Mouse (Mus musculus) limb, embryonic 11.5 days (tissue): ENCODE data around the gene Hs3st1. TPM values are rescaled to one million over a fixed set of nuclear protein-coding genes. Genes with fewer than 3 reads are reported as not detected.

Experiments
- ATAC-seq: fragments of 200-750 bp; cut with Nextera tagmentation; 2 replicates; pipeline ENCODE4 v1.8.0; 2017; ENCODE audit warnings: low read depth; ENCODE audit not compliant: insufficient number of reproducible peaks, low FRiP score, low TSS enrichment
- DNase-seq: peaks from one replicate; pipeline ENCODE4 v3.0.0-alpha.2; 2015; ENCODE audit warnings: low spot score
- H3K27ac ChIP-seq: fragments of 300-500 bp; sonication (generic); replicated peaks from 2 replicates; pipeline ENCODE4 v1.5.1; 2014; ENCODE audit warnings: low read depth, mild to moderate bottlenecking, low read length
- H3K27me3 ChIP-seq: fragments of 300-500 bp; sonication (generic); 2 replicates; pipeline ENCODE4 v1.6.1; 2014; ENCODE audit warnings: mild to moderate bottlenecking, low read length, mixed read lengths; ENCODE audit not compliant: control insufficient read depth, insufficient read depth
- H3K36me3 ChIP-seq: fragments of 300-500 bp; sonication (generic); 2 replicates; pipeline ENCODE4 v1.6.1; 2014; ENCODE audit warnings: mild to moderate bottlenecking, low read length, moderate library complexity, mixed read lengths; ENCODE audit not compliant: control insufficient read depth, insufficient read depth
- H3K4me1 ChIP-seq: fragments of 300-500 bp; sonication (generic); 2 replicates; pipeline ENCODE4 v1.6.1; 2014; ENCODE audit warnings: low read length, mixed read lengths; ENCODE audit not compliant: control insufficient read depth, insufficient read depth
- H3K4me2 ChIP-seq: fragments of 300-500 bp; sonication (generic); 2 replicates; pipeline ENCODE4 v1.6.1; 2014; ENCODE audit warnings: low read depth, mild to moderate bottlenecking, moderate library complexity; ENCODE audit not compliant: severe bottlenecking
- H3K4me3 ChIP-seq: fragments of 300-500 bp; sonication (generic); 2 replicates; pipeline ENCODE4 v1.5.1; 2014; ENCODE audit warnings: low read depth, low read length
- H3K9ac ChIP-seq: fragments of 300-500 bp; sonication (generic); 2 replicates; pipeline ENCODE4 v1.6.1; 2014; ENCODE audit warnings: mild to moderate bottlenecking, low read length
- H3K9me3 ChIP-seq: fragments of 300-500 bp; sonication (generic); 2 replicates; pipeline ENCODE4 v1.6.1; 2016; ENCODE audit warnings: low read length; ENCODE audit not compliant: control insufficient read depth
- WGBS: fragments of 180-500 bp; shearing (Covaris S2); extraction: QIAGEN DNeasy Blood & Tissue Kit; methylation state at CpG from one replicate; pipeline ENCODE4 v1.1.7; 2014; 5-methylcytosine and 5-hydroxymethylcytosine counted together
- polyA plus RNA-seq: library from polyadenylated mRNA; unstranded; fragments of >200 nt; fragmentation: Nextera tagmentation; extraction: Ambion mirVana; gene quantifications from 2 replicates; pipeline ENCODE4 v1.2.1, GENCODE M21; 2014

Gene Hs3st1
- polyA plus RNA-seq, 1 experiment from 2014 or later, result 4.9 TPM

DNA sequence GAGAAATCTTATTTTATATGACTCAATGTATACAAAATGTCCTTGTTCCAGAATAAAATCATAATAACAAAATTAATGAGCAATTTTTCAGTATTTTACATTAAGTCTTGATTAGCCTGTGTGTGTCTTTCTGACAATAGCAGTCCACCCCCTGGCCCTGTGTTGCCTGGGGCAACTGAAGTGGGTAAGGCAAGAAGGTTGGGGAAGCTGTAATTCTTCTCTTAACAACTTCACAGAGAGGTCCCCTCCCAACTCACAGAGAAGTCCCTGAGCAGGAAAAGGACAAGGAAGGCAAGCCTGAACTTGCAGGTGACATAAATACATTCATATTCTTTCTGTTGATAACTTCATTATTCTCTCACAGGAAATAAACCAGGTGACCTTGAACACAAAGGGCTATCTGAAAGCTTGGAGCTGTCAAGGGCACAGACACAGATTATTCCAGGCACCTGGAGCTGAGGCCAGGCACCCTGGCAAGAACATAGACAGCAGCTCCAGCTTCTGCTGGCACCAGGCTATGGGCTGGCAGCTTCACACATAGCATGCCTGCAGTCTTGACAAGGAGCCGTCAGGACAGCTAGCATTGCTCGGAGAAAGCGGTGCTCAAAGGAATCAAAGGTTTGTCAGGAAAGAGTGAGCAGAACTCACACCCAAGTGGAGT is 134.9 kb downstream of the Hs3st1 start:
- ATAC-seq, result no peak
- 91% methylated on average over 3 of the region's 3 CpGs for WGBS
- H3K27me3 ChIP-seq, result no peaks in the 10 kb centered on the region

DNA sequence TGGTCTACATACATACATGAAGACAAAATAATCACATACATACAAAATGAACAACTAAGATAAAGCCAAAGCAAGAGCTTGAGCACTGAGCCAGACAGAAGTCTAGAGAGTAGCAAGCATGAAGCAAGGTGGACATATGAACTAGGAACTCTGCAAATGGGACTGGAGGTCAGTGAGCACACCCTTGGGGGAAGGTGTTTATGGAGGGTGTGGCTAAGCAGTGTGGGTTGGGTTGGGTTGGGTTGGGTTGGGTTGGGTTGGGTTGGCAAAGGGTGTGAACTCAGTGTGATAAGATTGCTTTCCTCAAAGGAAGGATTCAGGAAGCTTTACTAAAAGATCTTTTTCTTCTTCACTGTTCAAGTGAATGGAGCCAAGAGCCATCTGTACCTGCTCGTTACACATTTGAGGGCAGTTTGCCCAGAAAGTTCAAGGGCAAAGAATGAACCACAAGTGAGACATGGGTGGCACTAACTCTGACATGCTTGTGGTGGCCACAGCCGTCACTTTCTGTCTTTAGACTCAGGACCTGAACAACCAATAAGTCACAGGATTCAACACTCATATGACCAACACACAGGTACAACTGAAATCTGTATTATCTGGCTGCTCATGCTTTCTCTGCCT is 137.8 kb downstream of the Hs3st1 start:
- ATAC-seq (no peak), DNase-seq (no peak)
- H3K36me3 ChIP-seq, result no peaks in the 10 kb centered on the region
- no peak overlapping the region for H3K4me3 ChIP-seq
- H3K4me2 ChIP-seq, result no peak overlapping the region
- H3K9ac ChIP-seq, result no peak overlapping the region
- 85% methylated on average over 2 of the region's 2 CpGs for WGBS
- H3K4me1 ChIP-seq, result 0 out of 2 replicates have a peak, but pooled peaks cover 3% of the 10 kb centered on the region
- no peaks in the 10 kb centered on the region for H3K27me3 ChIP-seq
- H3K27ac ChIP-seq, result no peak overlapping the region
- H3K9me3 ChIP-seq, result no peaks in the 10 kb centered on the region

More for the DNA sequence above, 134.9 kb downstream of the Hs3st1 start:
- no peak for DNase-seq
- no peak overlapping the region for H3K4me3 ChIP-seq
- no peaks in the 10 kb centered on the region for H3K9me3 ChIP-seq
- H3K36me3 ChIP-seq, result no peaks in the 10 kb centered on the region
- no peak overlapping the region for H3K27ac ChIP-seq
- H3K9ac ChIP-seq, result no peak overlapping the region
- peaks cover 7% of the 10 kb centered on the region; the same call in 1 of the 2 replicates for H3K4me1 ChIP-seq
- no peak overlapping the region for H3K4me2 ChIP-seq

DNA sequence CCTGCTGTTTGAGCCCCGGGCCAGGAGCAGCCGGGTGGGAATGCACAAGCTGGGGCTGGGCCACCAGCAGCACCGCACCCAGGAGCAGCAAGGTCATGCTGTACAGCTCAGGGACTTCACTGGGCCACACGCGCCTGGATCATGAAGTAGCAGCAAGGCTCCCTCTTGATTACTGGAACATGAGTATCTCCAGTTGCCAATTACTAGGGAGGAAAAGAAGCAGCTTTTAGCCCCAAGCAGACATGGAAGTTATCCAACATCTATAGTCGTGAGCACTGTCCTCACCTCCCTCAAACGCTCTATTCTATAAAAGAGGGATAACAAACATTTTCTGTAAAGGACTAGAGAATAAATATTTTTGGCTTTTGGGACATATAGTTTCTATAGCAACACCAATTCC is 140.1 kb downstream of the Hs3st1 start:
- DNase-seq (no peak), ATAC-seq (no peak)
- H3K27ac ChIP-seq, result no peak overlapping the region
- no peaks in the 10 kb centered on the region for H3K36me3 ChIP-seq
- H3K27me3 ChIP-seq, result no peaks in the 10 kb centered on the region
- H3K4me1 ChIP-seq, result no peaks in the 10 kb centered on the region
- H3K4me3 ChIP-seq, result no peak overlapping the region
- WGBS, result 91% methylated on average over 7 of the region's 7 CpGs
- no peak overlapping the region for H3K9ac ChIP-seq
- H3K4me2 ChIP-seq, result no peak overlapping the region
- no peaks in the 10 kb centered on the region for H3K9me3 ChIP-seq

DNA sequence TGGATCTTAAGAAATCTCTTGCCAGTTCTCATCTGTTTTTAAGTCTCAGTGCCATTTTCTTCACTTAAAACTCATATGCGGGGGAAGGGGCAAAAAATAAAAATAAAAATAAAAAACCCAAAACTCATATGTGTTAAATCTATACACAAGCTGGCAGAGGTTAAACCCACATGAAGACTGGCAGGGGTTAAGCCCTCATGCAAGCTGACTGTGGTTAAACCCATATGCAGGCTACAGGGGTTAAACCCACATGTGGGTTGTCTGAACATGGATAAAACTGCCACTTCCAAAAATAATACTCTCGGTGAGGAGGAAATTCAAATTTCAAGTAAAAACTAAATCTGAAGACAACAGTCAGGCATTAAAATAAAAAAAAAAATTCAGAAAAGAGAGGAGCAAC is 141.7 kb downstream of the Hs3st1 start:
- Histone ChIP-seq H3K4me2 (no peak overlapping the region), H3K4me1 (no peaks in the 10 kb centered on the region), H3K9ac (no peak overlapping the region), H3K9me3 (no peaks in the 10 kb centered on the region), H3K27ac (no peak overlapping the region), H3K27me3 (no peaks in the 10 kb centered on the region), H3K4me3 (no peak overlapping the region), H3K36me3 (no peaks in the 10 kb centered on the region)
- ATAC-seq, result no peak
- no peak for DNase-seq
- WGBS, result 87% methylated on average over 2 of the region's 2 CpGs

DNA sequence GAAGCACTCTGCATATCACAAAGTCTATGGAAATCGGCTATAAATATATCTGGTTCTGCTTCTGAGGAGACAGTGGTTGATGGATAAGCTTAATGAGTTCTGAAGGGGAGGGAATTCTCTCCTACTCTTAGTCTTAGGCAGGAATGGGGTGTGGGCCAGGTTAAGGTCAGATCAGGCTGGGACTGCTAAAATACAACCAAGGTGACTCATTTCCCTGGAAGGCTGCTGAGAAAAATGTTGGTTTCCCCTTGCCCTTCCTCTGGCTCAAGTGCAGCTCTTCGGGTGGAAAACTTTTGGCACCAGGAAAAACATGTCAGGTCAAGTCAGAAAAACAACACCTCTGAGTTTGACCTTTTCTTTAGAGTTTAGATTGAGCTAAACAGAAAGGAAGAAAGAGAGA is 143.0 kb downstream of the Hs3st1 start:
- Histone ChIP-seq H3K27me3 (no peaks in the 10 kb centered on the region), H3K4me2 (no peak overlapping the region), H3K4me3 (no peak overlapping the region), H3K27ac (no peak overlapping the region), H3K4me1 (no peaks in the 10 kb centered on the region), H3K9ac (no peak overlapping the region), H3K36me3 (no peaks in the 10 kb centered on the region), H3K9me3 (no peaks in the 10 kb centered on the region)
- ATAC-seq (no peak), DNase-seq (no peak)
- 75% methylated on average over 2 of the region's 2 CpGs for WGBS

DNA sequence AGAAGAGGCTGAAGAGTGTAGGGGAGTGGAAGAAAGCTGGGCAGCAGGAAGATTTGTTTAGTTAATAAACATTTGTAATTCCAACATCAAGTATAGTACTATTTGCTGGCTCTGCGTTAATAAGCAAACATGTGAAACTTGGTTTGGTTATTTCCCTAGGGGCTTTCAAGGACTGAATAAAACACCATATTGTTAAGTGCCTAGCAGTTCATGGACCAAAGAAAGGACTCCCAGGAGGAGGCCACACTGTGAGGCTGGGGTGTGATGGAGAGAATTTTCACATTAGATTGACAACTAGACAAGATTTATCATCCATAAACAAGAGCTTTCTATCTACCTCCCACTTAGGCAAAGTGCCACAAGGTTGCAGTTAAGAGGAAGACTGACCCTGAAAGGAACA is 147.0 kb downstream of the Hs3st1 start:
- DNase-seq (no peak), ATAC-seq (no peak)
- Histone ChIP-seq H3K9ac (no peak overlapping the region), H3K36me3 (no peaks in the 10 kb centered on the region), H3K4me3 (no peak overlapping the region), H3K27ac (no peak overlapping the region), H3K27me3 (no peaks in the 10 kb centered on the region), H3K4me1 (no peaks in the 10 kb centered on the region), H3K4me2 (no peak overlapping the region), H3K9me3 (no peaks in the 10 kb centered on the region)
- WGBS, result 85% methylated on average over 1 of the region's 1 CpGs

DNA sequence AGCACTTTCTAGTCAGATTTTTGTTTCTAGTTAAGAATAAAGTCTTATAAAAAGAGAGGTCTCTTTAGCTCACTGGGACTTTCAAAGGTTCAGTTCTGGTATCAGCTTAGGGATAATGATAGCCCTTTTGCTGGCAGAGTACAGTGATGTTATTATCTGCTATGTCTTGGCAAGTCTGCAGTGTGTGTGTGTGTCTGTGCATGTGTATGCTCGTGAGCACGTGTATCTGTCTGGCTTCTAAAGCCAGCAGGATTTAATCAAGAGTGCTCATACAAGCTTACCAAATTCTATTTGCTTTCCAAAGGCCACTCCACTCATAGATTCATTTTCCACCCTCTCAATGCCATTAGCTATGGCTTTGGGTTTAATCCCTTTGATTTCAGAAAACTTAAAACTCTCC is 160.5 kb downstream of the Hs3st1 start:
- H3K27me3 ChIP-seq, result no peaks in the 10 kb centered on the region
- ATAC-seq (no peak), DNase-seq (no peak)
- no peak overlapping the region for H3K4me2 ChIP-seq
- no peak overlapping the region for H3K4me3 ChIP-seq
- no peaks in the 10 kb centered on the region for H3K9me3 ChIP-seq
- no peaks in the 10 kb centered on the region for H3K36me3 ChIP-seq
- no peak overlapping the region for H3K9ac ChIP-seq
- WGBS, result 83% methylated on average over 2 of the region's 2 CpGs
- no peaks in the 10 kb centered on the region for H3K4me1 ChIP-seq
- no peak overlapping the region for H3K27ac ChIP-seq
